Mouse (Mus musculus) intestine, embryonic 15.5 days (tissue): ENCODE results near the gene Abcd3. TPM values are rescaled to one million over a fixed set of nuclear protein-coding genes. Genes with fewer than 3 reads are reported as not detected.
"Not testable (repeated sequence)": the region's sequence is repeated elsewhere in the genome, so short reads cannot be mapped to it uniquely, and the experiment has no call there.

ENCODE experiments used
- ATAC-seq: fragments of 200-750 bp; cut with Nextera tagmentation; 2 replicates; pipeline ENCODE4 v1.8.0; 2017; ENCODE audit warnings: moderate TSS enrichment, moderate library complexity
- H3K27ac ChIP-seq: fragments of 300-500 bp; sonication (generic); 2 replicates; pipeline ENCODE4 v1.5.1; 2015; ENCODE audit warnings: mild to moderate bottlenecking, inconsistent platforms
- H3K27me3 ChIP-seq: fragments of 300-500 bp; sonication (generic); replicated peaks from 2 replicates; pipeline ENCODE4 v1.6.1; 2015; ENCODE audit warnings: inconsistent platforms
- H3K36me3 ChIP-seq: fragments of 300-500 bp; sonication (generic); 2 replicates; pipeline ENCODE4 v1.6.1; 2015; ENCODE audit warnings: inconsistent platforms
- H3K4me1 ChIP-seq: fragments of 300-500 bp; sonication (generic); replicated peaks from 2 replicates; pipeline ENCODE4 v1.6.1; 2015; ENCODE audit warnings: inconsistent platforms
- H3K4me2 ChIP-seq: fragments of 300-500 bp; sonication (generic); replicated peaks from 2 replicates; pipeline ENCODE4 v1.6.1; 2015; ENCODE audit warnings: mild to moderate bottlenecking, inconsistent platforms
- H3K4me3 ChIP-seq: fragments of 300-500 bp; sonication (generic); replicated peaks from 2 replicates; pipeline ENCODE4 v1.5.1; 2015; ENCODE audit warnings: inconsistent platforms
- H3K9ac ChIP-seq: fragments of 300-500 bp; sonication (generic); 2 replicates; pipeline ENCODE4 v1.6.1; 2015; ENCODE audit warnings: inconsistent platforms
- H3K9me3 ChIP-seq: fragments of 300-500 bp; sonication (generic); 2 replicates; pipeline ENCODE4 v1.6.1; 2016; ENCODE audit warnings: inconsistent platforms
- WGBS: fragments of 180-500 bp; shearing (Covaris S2); methylation state at CpG from one replicate; pipeline ENCODE4 v1.1.7; 2015; 5-methylcytosine and 5-hydroxymethylcytosine counted together
- polyA plus RNA-seq: library from polyadenylated mRNA; unstranded; fragments of >200 nt; fragmentation: Nextera tagmentation; extraction: Ambion mirVana; gene quantifications from 2 replicates; pipeline ENCODE4 v1.2.1, GENCODE M21; 2015

Gene Abcd3
- polyA plus RNA-seq, 1 experiment from 2014 or later = 61.7 TPM

GRCm38 (mm10) chr3:121813834-121814233, 1.3 kb downstream of the Abcd3 start:
- H3K27ac ChIP-seq = no peak overlapping the region
- no peaks in the 10 kb centered on the region for H3K36me3 ChIP-seq
- peak overlapping the region; percentile 85 for H3K4me3 ChIP-seq
- no peak for ATAC-seq
- H3K9ac ChIP-seq = peak overlapping the region; percentile 96; the same call in 1 of the 2 replicates
- no peaks in the 10 kb centered on the region for H3K9me3 ChIP-seq
- WGBS = 63% methylated on average over 5 of the region's 5 CpGs
- peaks cover 11% of the 10 kb centered on the region; the same call in 1 of the 2 replicates for H3K4me1 ChIP-seq
- H3K4me2 ChIP-seq = peak overlapping the region; percentile 55
- no peaks in the 10 kb centered on the region for H3K27me3 ChIP-seq

GRCm38 (mm10) chr3:121808246-121808645, 6.9 kb downstream of the Abcd3 start:
- no peak overlapping the region for H3K9ac ChIP-seq
- 0 out of 2 replicates have a peak, but pooled peaks cover 4% of the 10 kb centered on the region for H3K4me1 ChIP-seq
- H3K9me3 ChIP-seq = no peaks in the 10 kb centered on the region
- H3K27me3 ChIP-seq = no peaks in the 10 kb centered on the region
- no peak overlapping the region for H3K4me3 ChIP-seq
- ATAC-seq = no peak
- no peak overlapping the region for H3K27ac ChIP-seq
- peaks cover 3% of the 10 kb centered on the region; the same call in 1 of the 2 replicates for H3K36me3 ChIP-seq
- WGBS = 85% methylated on average over 3 of the region's 3 CpGs
- no peak overlapping the region for H3K4me2 ChIP-seq

GRCm38 (mm10) chr3:121794214-121794613, 20.9 kb downstream of the Abcd3 start:
- no peaks in the 10 kb centered on the region for H3K36me3 ChIP-seq
- H3K9me3 ChIP-seq = no peaks in the 10 kb centered on the region
- H3K9ac ChIP-seq = no peak overlapping the region
- WGBS = 60% methylated on average over 2 of the region's 2 CpGs
- H3K27ac ChIP-seq = no peak overlapping the region
- H3K4me1 ChIP-seq = 0 out of 2 replicates have a peak, but pooled peaks cover 6% of the 10 kb centered on the region
- no peak for ATAC-seq
- no peak overlapping the region for H3K4me2 ChIP-seq
- H3K4me3 ChIP-seq = no peak overlapping the region
- no peaks in the 10 kb centered on the region for H3K27me3 ChIP-seq

GRCm38 (mm10) chr3:121792246-121792645, 22.9 kb downstream of the Abcd3 start:
- Histone ChIP-seq H3K27me3 (no peaks in the 10 kb centered on the region), H3K27ac (no peak overlapping the region), H3K36me3 (no peaks in the 10 kb centered on the region), H3K9me3 (no peaks in the 10 kb centered on the region), H3K4me2 (no peak overlapping the region), H3K9ac (no peak overlapping the region), H3K4me1 (0 out of 2 replicates have a peak, but pooled peaks cover 6% of the 10 kb centered on the region), H3K4me3 (no peak overlapping the region)
- ATAC-seq = no peak
- WGBS = 76% methylated on average over 4 of the region's 4 CpGs

GRCm38 (mm10) chr3:121790442-121790841, 24.7 kb downstream of the Abcd3 start:
- Histone ChIP-seq H3K27me3 (no peaks in the 10 kb centered on the region), H3K27ac (0 out of 2 replicates have a peak overlapping the region, but pooled peaks have one; percentile 18), H3K36me3 (no peaks in the 10 kb centered on the region), H3K4me2 (no peak overlapping the region), H3K4me1 (0 out of 2 replicates have a peak, but pooled peaks cover 6% of the 10 kb centered on the region), H3K9ac (no peak overlapping the region), H3K4me3 (no peak overlapping the region), H3K9me3 (no peaks in the 10 kb centered on the region)
- ATAC-seq = peak; percentile 41
- WGBS = 33% methylated on average over 5 of the region's 5 CpGs

GRCm38 (mm10) chr3:121789790-121790189, 25.3 kb downstream of the Abcd3 start:
- no peak overlapping the region for H3K4me2 ChIP-seq
- H3K36me3 ChIP-seq = no peaks in the 10 kb centered on the region
- H3K9ac ChIP-seq = no peak overlapping the region
- H3K4me1 ChIP-seq = 0 out of 2 replicates have a peak, but pooled peaks cover 6% of the 10 kb centered on the region
- no peak for ATAC-seq
- no peak overlapping the region for H3K4me3 ChIP-seq
- WGBS = 44% methylated on average over 5 of the region's 5 CpGs
- no peak overlapping the region for H3K27ac ChIP-seq
- H3K27me3 ChIP-seq = no peaks in the 10 kb centered on the region
- no peaks in the 10 kb centered on the region for H3K9me3 ChIP-seq

- H3K4me1 ChIP-seq = no peaks in the 10 kb centered on the region
- H3K27ac ChIP-seq = no peak overlapping the region
- H3K27me3 ChIP-seq = no peaks in the 10 kb centered on the region
- ATAC-seq = no peak
- no peak overlapping the region for H3K9ac ChIP-seq
- H3K36me3 ChIP-seq = no peaks in the 10 kb centered on the region
- no peak overlapping the region for H3K4me2 ChIP-seq
- WGBS = 83% methylated on average over 6 of the region's 6 CpGs
- H3K9me3 ChIP-seq = no peaks in the 10 kb centered on the region
- no peak overlapping the region for H3K4me3 ChIP-seq
Measured at GRCm38 (mm10) chr3:121783020-121783419, 32.1 kb downstream of the Abcd3 start.

- WGBS = 47% methylated on average over 7 of the region's 7 CpGs
- 0 out of 2 replicates have a peak, but pooled peaks have one; percentile 34 for ATAC-seq
Measured at GRCm38 (mm10) chr3:121777943-121778342, 37.2 kb downstream of the Abcd3 start.

GRCm38 (mm10) chr3:121773336-121773735, 41.8 kb downstream of the Abcd3 start:
- H3K4me1 ChIP-seq, H3K9ac ChIP-seq, H3K27ac ChIP-seq, H3K4me3 ChIP-seq, H3K4me2 ChIP-seq, ATAC-seq, H3K9me3 ChIP-seq, H3K36me3 ChIP-seq, H3K27me3 ChIP-seq: not testable (repeated sequence)
- WGBS = 96% methylated on average over 4 of the region's 4 CpGs

More at GRCm38 (mm10) chr3:121777943-121778342, 37.2 kb downstream of the Abcd3 start:
- H3K9me3 ChIP-seq = no peaks in the 10 kb centered on the region
- no peak overlapping the region for H3K4me3 ChIP-seq
- H3K4me2 ChIP-seq = no peak overlapping the region
- no peaks in the 10 kb centered on the region for H3K4me1 ChIP-seq
- H3K27ac ChIP-seq = no peak overlapping the region
- no peaks in the 10 kb centered on the region for H3K36me3 ChIP-seq
- no peak overlapping the region for H3K9ac ChIP-seq
- no peaks in the 10 kb centered on the region for H3K27me3 ChIP-seq

GRCm38 (mm10) chr3:121768770-121769169, 46.3 kb downstream of the Abcd3 start:
- no peaks in the 10 kb centered on the region for H3K4me1 ChIP-seq
- peaks cover 25% of the 10 kb centered on the region; the same call in 1 of the 2 replicates for H3K36me3 ChIP-seq
- no peak for ATAC-seq
- no peak overlapping the region for H3K9ac ChIP-seq
- no peak overlapping the region for H3K4me2 ChIP-seq
- H3K4me3 ChIP-seq = no peak overlapping the region
- no peaks in the 10 kb centered on the region for H3K9me3 ChIP-seq
- WGBS = 95% methylated on average over 3 of the region's 3 CpGs
- H3K27ac ChIP-seq = no peak overlapping the region
- H3K27me3 ChIP-seq = no peaks in the 10 kb centered on the region

GRCm38 (mm10) chr3:121766818-121767217, 48.3 kb downstream of the Abcd3 start:
- 82% methylated on average over 5 of the region's 5 CpGs for WGBS
- Histone ChIP-seq H3K4me1 (no peaks in the 10 kb centered on the region), H3K4me3 (no peak overlapping the region), H3K9me3 (no peaks in the 10 kb centered on the region), H3K36me3 (peaks cover 25% of the 10 kb centered on the region; the same call in 1 of the 2 replicates), H3K27me3 (no peaks in the 10 kb centered on the region), H3K27ac (no peak overlapping the region), H3K9ac (no peak overlapping the region), H3K4me2 (no peak overlapping the region)
- no peak for ATAC-seq

- no peak for ATAC-seq
- no peaks in the 10 kb centered on the region for H3K27me3 ChIP-seq
- no peak overlapping the region for H3K9ac ChIP-seq
- no peak overlapping the region for H3K27ac ChIP-seq
- H3K36me3 ChIP-seq = peaks cover 24% of the 10 kb centered on the region; the same call in 1 of the 2 replicates
- no peak overlapping the region for H3K4me3 ChIP-seq
- no peak overlapping the region for H3K4me2 ChIP-seq
- no peaks in the 10 kb centered on the region for H3K9me3 ChIP-seq
- H3K4me1 ChIP-seq = no peaks in the 10 kb centered on the region
Measured at GRCm38 (mm10) chr3:121766048-121766447, 49.1 kb downstream of the Abcd3 start.
